Mouse (Mus musculus) natural killer cell, adult 2 months (primary cell): ENCODE results near the gene Rps6ka4.

Experiments used
- DNase-seq, 2 experiments: peaks; one replicate each; pipeline ENCODE4 v3.0.0; 2022; ENCODE audit warnings: low spot score in 2 of 2

Rps6ka4 gene

GRCm38 (mm10) chr19:6840475-6841291 lies at the start of gene Rps6ka4:
Gene Rps6ka4, minus strand, starts transcription at chr19:6840636.
- peak; percentile 32 for DNase-seq

- DNase-seq: no peak
Measured at GRCm38 (mm10) chr19:6877965-6878364, 37.5 kb upstream of the Rps6ka4 start.

- DNase-seq: no peak
Measured at GRCm38 (mm10) chr19:6876799-6877198, 36.4 kb upstream of the Rps6ka4 start.

GRCm38 (mm10) chr19:6875834-6876233 lies 35.4 kb upstream of the Rps6ka4 start:
- DNase-seq: no peak

GRCm38 (mm10) chr19:6874257-6874656 lies 33.8 kb upstream of the Rps6ka4 start:
- DNase-seq: no peak

GRCm38 (mm10) chr19:6872701-6873100 lies 32.3 kb upstream of the Rps6ka4 start:
- no peak for DNase-seq

GRCm38 (mm10) chr19:6871574-6872271 lies 31.3 kb upstream of the Rps6ka4 start:
- DNase-seq: peak; percentile 54 to 60

- DNase-seq: peak; percentile 63 to 67
Measured at GRCm38 (mm10) chr19:6869355-6869754, 28.9 kb upstream of the Rps6ka4 start.

GRCm38 (mm10) chr19:6861451-6861850 lies 21.0 kb upstream of the Rps6ka4 start:
- no peak for DNase-seq

- peak in 1 of 2 experiments; percentile 56 for DNase-seq
Measured at GRCm38 (mm10) chr19:6860706-6861105, 20.3 kb upstream of the Rps6ka4 start.

GRCm38 (mm10) chr19:6859971-6860370 lies 19.5 kb upstream of the Rps6ka4 start:
- no peak for DNase-seq

GRCm38 (mm10) chr19:6859032-6859651 lies 18.7 kb upstream of the Rps6ka4 start:
- no peak for DNase-seq

- DNase-seq: peak; percentile 87 to 89
Measured at GRCm38 (mm10) chr19:6858031-6858430, 17.6 kb upstream of the Rps6ka4 start, which contains the start of gene Ccdc88b. Gene Ccdc88b, minus strand, starts transcription at chr19:6858211.

GRCm38 (mm10) chr19:6857391-6858005 lies 17.1 kb upstream of the Rps6ka4 start:
- DNase-seq: no peak

- DNase-seq: no peak
Measured at GRCm38 (mm10) chr19:6857003-6857360, 16.5 kb upstream of the Rps6ka4 start.

GRCm38 (mm10) chr19:6856281-6857002 lies 16.0 kb upstream of the Rps6ka4 start:
- peak; percentile 31 to 53 for DNase-seq

- no peak for DNase-seq
Measured at GRCm38 (mm10) chr19:6855225-6856031, 15.0 kb upstream of the Rps6ka4 start.

- no peak for DNase-seq
Measured at GRCm38 (mm10) chr19:6854658-6855057, 14.2 kb upstream of the Rps6ka4 start.

GRCm38 (mm10) chr19:6853903-6854302 lies 13.5 kb upstream of the Rps6ka4 start:
- no peak for DNase-seq
